Mouse (Mus musculus) testis, adult 2 months (tissue): ENCODE measurements around the gene Nipa2. TPM values are rescaled to one million over a fixed set of nuclear protein-coding genes. Genes with fewer than 3 reads are reported as not detected.
A peak's percentile ranks its signal among the peaks of the same experiment; 100 is the strongest.

Source experiments
- H3K27ac ChIP-seq: fragments of 200-500 bp; 2 replicates; pipeline ENCODE4 v1.5.1; 2012; ENCODE audit warnings: low read depth, low read length; ENCODE audit not compliant: control insufficient read depth, insufficient read depth
- H3K27me3 ChIP-seq: fragments of 200-500 bp; 2 replicates; pipeline ENCODE4 v1.6.1; 2012; ENCODE audit warnings: mild to moderate bottlenecking, low read length, moderate library complexity; ENCODE audit not compliant: control insufficient read depth, insufficient read depth
- H3K36me3 ChIP-seq: fragments of 200-500 bp; 2 replicates; pipeline ENCODE4 v1.6.1; 2012; ENCODE audit warnings: mild to moderate bottlenecking, low read length; ENCODE audit not compliant: control insufficient read depth, insufficient read depth
- H3K4me1 ChIP-seq: fragments of 200-500 bp; 2 replicates; pipeline ENCODE4 v1.6.1; 2012; ENCODE audit warnings: low read length; ENCODE audit not compliant: control insufficient read depth, insufficient read depth
- H3K4me3 ChIP-seq: fragments of 200-500 bp; 2 replicates; pipeline ENCODE4 v1.5.1; 2012; ENCODE audit warnings: low read depth, mild to moderate bottlenecking, low read length, moderate library complexity, mixed read lengths; ENCODE audit not compliant: control insufficient read depth
- CTCF ChIP-seq: fragments of 200-500 bp; IDR thresholded peaks from 2 replicates; pipeline ENCODE4 v1.5.1; 2012; ENCODE audit warnings: low read depth, mild to moderate bottlenecking, inconsistent platforms, low read length, moderate library complexity; ENCODE audit not compliant: control insufficient read depth, insufficient read depth, insufficient replicate concordance
- POLR2A ChIP-seq: fragments of 200-500 bp; IDR thresholded peaks from 2 replicates; pipeline ENCODE4 v1.6.1; 2012; ENCODE audit warnings: low read depth, mild to moderate bottlenecking, inconsistent platforms, low read length, moderate library complexity; ENCODE audit not compliant: control insufficient read depth
- polyA plus RNA-seq: library from polyadenylated mRNA; depleted of rRNA; stranded (reverse); fragments of >200 nt; gene quantifications from 2 replicates; pipeline ENCODE4 v1.2.3, GENCODE M21; 2012; rRNA removed

The Nipa2 gene
- 4.5 and 5.5 TPM in 2 replicates for polyA plus RNA-seq

- TF ChIP-seq CTCF (no peak), POLR2A (peak; percentile 92)
- Histone ChIP-seq H3K27ac (peak within 1 kb of the TSS; percentile 82), H3K36me3 (no peaks in the 10 kb centered on the region), H3K4me1 (no peaks in the 10 kb centered on the region), H3K27me3 (no peaks in the 10 kb centered on the region), H3K4me3 (peak within 1 kb of the TSS; percentile 88)
Measured at GRCm38 (mm10) chr7:55962004-55962908, at the start of gene Nipa2. TSS of gene Nipa2 (minus strand) at chr7:55962476.

GRCm38 (mm10) chr7:56011018-56011333, 48.7 kb upstream of the Nipa2 start:
- no peaks in the 10 kb centered on the region for H3K4me1 ChIP-seq
- no peak overlapping the region for H3K4me3 ChIP-seq
- H3K27ac ChIP-seq = no peak overlapping the region
- no peak for TF ChIP-seq CTCF
- TF ChIP-seq POLR2A = no peak
- no peaks in the 10 kb centered on the region for H3K36me3 ChIP-seq
- no peaks in the 10 kb centered on the region for H3K27me3 ChIP-seq

GRCm38 (mm10) chr7:56010318-56011017, 48.2 kb upstream of the Nipa2 start:
- no peak overlapping the region for H3K27ac ChIP-seq
- TF ChIP-seq POLR2A (no peak), CTCF (no peak)
- no peak overlapping the region for H3K4me3 ChIP-seq
- no peaks in the 10 kb centered on the region for H3K27me3 ChIP-seq
- H3K36me3 ChIP-seq = no peaks in the 10 kb centered on the region
- H3K4me1 ChIP-seq = no peaks in the 10 kb centered on the region

GRCm38 (mm10) chr7:55998997-55999396, 36.7 kb upstream of the Nipa2 start:
- Histone ChIP-seq H3K27ac (no peak overlapping the region), H3K4me3 (no peak overlapping the region), H3K36me3 (no peaks in the 10 kb centered on the region), H3K4me1 (peaks cover 4% of the 10 kb centered on the region; the same call in 1 of the 2 replicates), H3K27me3 (no peaks in the 10 kb centered on the region)
- TF ChIP-seq CTCF (no peak), POLR2A (no peak)

- H3K4me3 ChIP-seq = no peak overlapping the region
- H3K4me1 ChIP-seq = peaks cover 4% of the 10 kb centered on the region; the same call in 1 of the 2 replicates
- no peak overlapping the region for H3K27ac ChIP-seq
- no peaks in the 10 kb centered on the region for H3K36me3 ChIP-seq
- H3K27me3 ChIP-seq = no peaks in the 10 kb centered on the region
- TF ChIP-seq CTCF (no peak), POLR2A (no peak)
Measured at GRCm38 (mm10) chr7:55995013-55995412, 32.7 kb upstream of the Nipa2 start.

GRCm38 (mm10) chr7:55991858-55992257, 29.6 kb upstream of the Nipa2 start:
- no peak overlapping the region for H3K27ac ChIP-seq
- no peaks in the 10 kb centered on the region for H3K27me3 ChIP-seq
- TF ChIP-seq CTCF (no peak), POLR2A (no peak)
- no peak overlapping the region for H3K4me3 ChIP-seq
- peaks cover 4% of the 10 kb centered on the region; the same call in 1 of the 2 replicates for H3K4me1 ChIP-seq
- no peaks in the 10 kb centered on the region for H3K36me3 ChIP-seq

- no peak overlapping the region for H3K27ac ChIP-seq
- no peak overlapping the region for H3K4me3 ChIP-seq
- no peaks in the 10 kb centered on the region for H3K36me3 ChIP-seq
- TF ChIP-seq CTCF (no peak), POLR2A (no peak)
- peaks cover 4% of the 10 kb centered on the region; the same call in 1 of the 2 replicates for H3K4me1 ChIP-seq
- H3K27me3 ChIP-seq = no peaks in the 10 kb centered on the region
Measured at GRCm38 (mm10) chr7:55991129-55991528, 28.9 kb upstream of the Nipa2 start.
